Mouse (Mus musculus) layer of hippocampus, adult 18-20 months (tissue): ENCODE data around the gene Ebp. TPM values are rescaled to one million over a fixed set of nuclear protein-coding genes. Genes with fewer than 3 reads are reported as not detected.

ENCODE experiments used
- DNase-seq, 2 experiments: peaks; one replicate each; pipeline ENCODE4 v3.0.0; 2022; ENCODE audit warnings: low spot score in 2 of 2
- total RNA-seq, 2 experiments: library from RNA; stranded (reverse); gene quantifications; 2 replicates each; pipeline ENCODE4 v1.2.3; 2021

Ebp gene
- total RNA-seq, 2 experiments from 2014 or later: 28.2 to 29.0 TPM

DNA sequence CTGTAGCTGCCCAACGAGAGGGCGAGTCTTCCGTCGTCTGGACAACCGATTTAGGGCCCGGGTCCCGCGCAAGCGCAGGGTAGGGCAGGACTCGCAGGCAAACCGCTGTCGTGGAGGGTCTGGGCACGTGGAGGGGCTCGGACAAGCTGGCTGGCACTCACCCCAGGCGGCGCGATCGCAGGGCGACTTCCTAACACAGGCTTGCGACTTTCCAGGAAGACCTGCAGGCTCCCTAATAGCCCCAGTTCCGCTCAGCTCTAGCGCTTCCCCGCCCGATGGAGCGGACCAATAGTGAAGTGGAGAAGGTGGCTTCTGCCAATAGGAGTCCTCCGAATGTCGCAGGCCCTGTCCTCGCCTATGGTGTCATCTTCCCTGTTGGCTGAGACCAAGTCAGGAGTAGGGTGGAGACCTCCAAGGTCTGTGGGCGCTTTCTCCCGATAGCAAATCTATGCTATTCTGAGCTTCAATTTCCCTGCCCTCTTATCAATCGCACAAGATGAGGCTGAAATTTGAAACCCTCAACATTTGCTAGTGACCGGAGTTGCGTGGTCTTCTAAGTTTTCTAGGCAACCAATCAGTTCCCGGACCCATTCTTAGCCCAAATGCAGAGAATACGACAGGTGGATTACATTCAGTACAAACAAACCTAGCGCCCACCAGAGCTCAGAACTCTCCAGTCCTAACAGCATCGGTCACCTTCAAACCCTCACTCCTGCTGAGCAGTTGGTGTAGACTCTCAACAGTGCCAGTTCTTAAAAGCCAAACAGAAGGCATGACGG lies 483 bp downstream of the Ebp start:
- peak; percentile 75 to 82 for DNase-seq

GRCm38 (mm10) chrX:8192126-8192639 lies 1.1 kb downstream of the Ebp start:
- DNase-seq: peak in 1 of 2 experiments; percentile 34

DNA sequence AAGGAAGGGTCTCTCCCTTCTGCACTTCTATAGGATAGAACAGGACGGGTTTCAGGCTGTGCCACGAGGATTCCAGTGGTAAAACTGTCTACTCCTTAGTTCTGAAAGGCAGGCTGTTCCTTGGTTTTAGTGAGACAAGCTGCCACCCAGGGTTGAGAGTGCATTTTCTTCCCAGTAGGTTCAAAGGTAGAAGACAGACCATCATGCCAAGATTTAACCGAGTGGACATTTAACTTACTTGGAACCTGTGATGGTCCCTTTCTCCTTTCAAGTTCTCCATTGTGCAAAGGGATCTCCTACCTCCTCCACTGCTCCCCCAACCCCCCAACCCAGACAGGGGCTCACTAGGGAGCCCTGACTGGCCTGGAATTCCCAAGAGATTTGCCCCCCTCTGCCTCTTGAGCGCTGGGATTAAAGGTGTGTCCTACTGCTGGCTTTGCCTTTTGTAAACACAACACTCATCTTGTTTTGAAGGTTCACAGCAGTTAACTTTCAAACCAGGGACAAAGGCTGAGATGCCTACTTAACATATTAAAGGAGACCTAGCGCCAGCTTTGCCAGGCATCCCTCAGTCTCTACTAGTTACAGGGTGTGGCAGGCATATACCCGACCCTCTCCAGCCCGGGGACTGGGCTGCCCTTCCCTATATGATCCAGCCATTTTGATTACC lies 10.3 kb downstream of the Ebp start:
- DNase-seq: no peak

GRCm38 (mm10) chrX:8179646-8180045 lies 13.7 kb downstream of the Ebp start:
- no peak for DNase-seq

DNA sequence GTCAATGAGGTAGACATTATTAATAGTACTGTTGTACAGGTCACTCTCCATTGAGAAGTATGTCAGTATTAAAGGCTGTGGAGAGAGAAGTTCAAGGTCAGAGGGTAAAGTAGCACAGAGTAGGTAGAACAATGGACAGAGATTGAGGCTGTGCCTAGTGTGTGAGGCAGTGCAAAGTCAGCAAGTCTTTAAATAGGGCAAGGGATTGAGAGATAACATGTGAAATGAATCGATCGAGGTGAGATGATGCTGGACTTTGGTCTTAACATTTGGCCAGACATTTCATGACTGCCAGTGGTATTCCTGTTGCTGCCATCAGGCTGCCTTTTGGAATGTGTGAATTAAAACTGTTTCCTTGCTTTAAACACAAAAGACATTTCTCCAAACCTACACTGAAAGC lies 14.4 kb downstream of the Ebp start:
- no peak for DNase-seq

DNA sequence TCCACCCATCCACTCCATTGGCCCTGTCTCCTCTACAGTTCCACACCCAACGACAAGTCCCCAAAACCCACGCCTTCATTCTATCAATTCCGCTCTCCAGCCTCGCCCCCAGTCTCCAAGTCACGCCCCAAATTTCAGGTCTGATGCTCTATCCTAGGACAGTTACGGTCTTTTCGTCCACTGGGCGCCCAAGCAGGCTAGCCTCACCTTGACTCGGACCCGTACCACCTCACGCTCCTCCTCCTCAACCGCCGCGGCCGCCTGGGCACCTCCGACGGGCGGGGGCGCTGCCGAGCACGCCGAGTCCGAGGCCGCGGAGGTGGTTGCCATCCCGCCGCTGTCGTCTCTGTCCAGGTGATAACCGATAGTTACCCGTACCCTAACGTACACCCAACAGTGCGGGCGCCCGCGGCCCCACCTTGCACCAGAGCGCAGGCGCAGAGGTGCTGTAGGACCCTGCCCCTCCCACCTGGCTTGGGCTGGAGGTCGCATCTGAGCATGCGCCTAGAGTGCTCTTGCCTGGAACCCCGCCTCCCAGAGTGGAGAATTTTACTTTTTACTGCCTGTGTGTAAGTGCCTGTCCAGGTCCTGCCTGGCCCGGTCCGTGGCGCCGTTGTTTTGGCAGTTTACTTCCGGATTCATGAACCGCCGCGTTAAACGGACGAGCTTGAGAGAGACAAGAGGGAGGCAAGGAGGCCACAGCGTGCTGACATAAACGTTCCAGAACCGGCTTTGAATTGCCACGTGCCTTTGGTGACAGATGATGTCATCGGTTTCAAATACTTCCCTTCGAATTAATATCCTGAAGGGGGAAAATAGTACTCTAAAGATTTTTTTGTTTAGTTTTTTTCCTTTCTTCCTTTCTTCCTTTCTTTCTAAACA lies 17.6 kb downstream of the Ebp start, which contains the start of gene Tbc1d25:
Tbc1d25 (minus strand) TSS at position 678 of the 882 bp plus-strand sequence.
- peak; percentile 73 to 87 for DNase-seq

DNA sequence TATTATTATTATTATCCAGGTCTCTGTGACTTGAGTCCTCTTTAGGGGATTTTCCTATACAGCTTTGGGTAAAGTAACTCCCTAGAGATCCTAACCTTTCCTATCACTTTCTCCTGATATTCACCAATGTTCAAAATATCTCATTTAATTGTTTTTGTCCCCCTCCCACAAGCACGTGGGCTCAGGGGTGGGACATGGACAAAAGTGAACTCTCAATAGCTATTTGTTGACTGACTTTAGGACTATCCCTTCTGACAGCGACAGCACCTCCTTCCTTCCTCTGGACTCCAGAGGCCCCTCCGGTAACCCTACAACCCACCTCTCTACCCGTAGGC lies 18.2 kb downstream of the Ebp start:
- no peak for DNase-seq

GRCm38 (mm10) chrX:8167716-8168647 lies 25.3 kb downstream of the Ebp start:
- DNase-seq: no peak

- DNase-seq: peak in 1 of 2 experiments; percentile 19
These were observed 28.8 kb downstream of the Ebp start for GRCm38 (mm10) chrX:8164471-8164870.

GRCm38 (mm10) chrX:8163076-8163475 lies 30.2 kb downstream of the Ebp start:
- peak in 1 of 2 experiments; percentile 17 for DNase-seq

DNA sequence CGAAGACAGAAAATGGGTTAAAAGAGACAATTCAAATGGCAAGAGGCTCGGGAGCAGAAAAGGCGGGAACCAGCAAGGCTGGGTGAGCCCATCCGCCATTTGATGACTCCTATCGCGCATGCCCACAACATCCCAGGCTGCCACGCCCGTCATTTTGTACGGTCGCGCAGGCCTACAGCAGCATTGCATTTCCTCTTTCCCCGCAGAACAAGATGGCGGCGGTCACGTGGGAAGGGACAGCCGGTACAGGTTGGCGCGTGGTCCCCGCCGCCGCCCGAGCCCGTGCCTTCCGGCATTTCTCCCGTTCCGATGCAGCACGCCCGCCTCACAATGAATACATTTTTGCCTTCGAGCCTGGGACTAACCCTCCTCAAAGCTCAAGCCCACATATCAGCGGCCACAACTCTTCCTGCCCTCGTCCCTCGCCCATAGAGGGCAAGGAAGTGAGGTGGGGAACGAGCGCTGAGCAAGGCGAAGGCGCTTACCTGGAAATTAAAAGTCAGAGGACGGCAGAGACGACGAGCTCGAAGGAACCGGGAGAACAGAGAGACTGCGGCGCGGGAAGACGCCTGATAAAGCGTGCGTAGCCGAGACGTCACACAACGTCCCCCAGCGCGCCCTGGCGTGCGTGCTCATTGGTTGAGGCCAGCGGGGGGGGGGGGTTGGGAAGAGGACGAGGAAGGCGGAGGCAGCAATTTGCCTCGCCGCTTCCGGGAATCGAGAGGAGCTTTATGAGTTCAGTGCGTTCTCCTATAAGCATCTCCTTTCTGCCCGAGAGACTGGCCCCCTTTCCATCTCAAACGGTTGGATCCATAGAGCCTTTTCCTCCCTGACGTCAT lies 47.9 kb downstream of the Ebp start, which contains the start of gene Rbm3:
Rbm3 (minus strand) TSS at position 728 of the 839 bp plus-strand sequence.
- peak; percentile 82 to 89 for DNase-seq

GRCm38 (mm10) chrX:8143750-8144149 lies 49.6 kb downstream of the Ebp start:
- no peak for DNase-seq

DNA sequence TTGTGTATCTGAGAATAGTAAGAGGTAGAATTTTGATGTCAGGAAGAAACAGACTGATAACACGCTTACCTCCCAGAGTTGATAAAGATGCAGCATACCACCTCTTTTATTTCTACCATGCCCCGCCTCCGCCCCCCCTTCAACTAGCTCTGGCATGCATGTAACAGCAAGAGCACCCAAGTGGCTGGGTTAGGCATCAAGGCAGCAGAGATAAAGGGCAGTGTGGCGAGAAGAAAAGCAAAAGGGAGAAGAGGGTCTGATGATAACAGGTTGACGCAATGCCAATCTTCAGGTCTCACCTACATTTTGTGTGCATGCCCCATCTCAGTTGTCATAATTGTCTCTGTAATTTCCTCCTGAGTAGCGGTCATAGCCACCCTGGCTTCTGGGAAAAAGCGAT lies 50.4 kb downstream of the Ebp start:
- no peak for DNase-seq

- DNase-seq: no peak
These were observed 52.3 kb downstream of the Ebp start for GRCm38 (mm10) chrX:8141058-8141457.

DNA sequence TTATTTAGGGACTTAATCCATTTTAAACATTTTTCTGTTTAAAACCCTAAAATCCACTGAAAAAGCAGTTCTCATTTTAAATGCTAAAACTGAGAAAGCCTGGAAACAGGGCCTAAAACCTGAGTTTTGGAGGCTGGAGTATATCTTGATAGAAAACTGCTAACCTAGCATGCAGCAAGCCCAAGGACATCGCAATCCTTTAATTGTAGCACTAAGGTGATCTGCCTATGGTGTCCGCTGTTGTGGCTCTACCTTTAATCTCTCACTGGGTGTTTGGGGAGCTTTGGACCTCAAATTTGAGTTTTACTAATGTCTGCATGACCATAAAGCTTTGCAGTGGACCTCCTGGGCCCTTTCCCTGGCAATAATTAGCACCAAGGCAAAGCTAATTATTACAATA lies 52.9 kb downstream of the Ebp start:
- no peak for DNase-seq

- no peak for DNase-seq
These were observed 53.8 kb downstream of the Ebp start for GRCm38 (mm10) chrX:8139480-8139879.

GRCm38 (mm10) chrX:8135886-8136285 lies 57.4 kb downstream of the Ebp start:
- DNase-seq: no peak
